Mouse (Mus musculus) myocyte (in vitro differentiated cells): ENCODE measurements at regions not wholly inside any gene's neighbourhood (a gene's known extent, or its start where the extent isn't known, plus 50 kb on each side); places are given as distances from the start of the nearest gene placed in this dataset.

Experiments
- MYOD1 ChIP-seq, 3 experiments: IDR thresholded peaks; one replicate each; pipeline ENCODE4 v1.6.1; 2011; ENCODE audit warnings: control low read depth in 2 of 3, low read depth in 2 of 3, mild to moderate bottlenecking in 2 of 3, moderate library complexity in 1 of 3; ENCODE audit not compliant: insufficient read length in 2 of 3, control insufficient read depth in 1 of 3
- MYOG ChIP-seq, 3 experiments: IDR thresholded peaks; one replicate each; pipeline ENCODE4 v1.6.1; 2011; ENCODE audit warnings: control low read depth in 2 of 3, low read depth in 2 of 3, mild to moderate bottlenecking in 2 of 3; ENCODE audit not compliant: insufficient read length in 2 of 3, control insufficient read depth in 1 of 3, insufficient read depth in 1 of 3
- POLR2A ChIP-seq: IDR thresholded peaks from one replicate; pipeline ENCODE4 v1.6.1; 2011; ENCODE audit warnings: low read depth, mild to moderate bottlenecking, control low read depth, moderate library complexity; ENCODE audit not compliant: insufficient read length
- TCF12 ChIP-seq: IDR thresholded peaks from one replicate; pipeline ENCODE4 v1.6.1; 2011; ENCODE audit warnings: mild to moderate bottlenecking, control low read depth; ENCODE audit not compliant: poor library complexity, insufficient read depth, severe bottlenecking
- USF1 ChIP-seq: IDR thresholded peaks from one replicate; pipeline ENCODE4 v1.6.1; 2011; ENCODE audit warnings: low read depth, mild to moderate bottlenecking, control low read depth, moderate library complexity

DNA sequence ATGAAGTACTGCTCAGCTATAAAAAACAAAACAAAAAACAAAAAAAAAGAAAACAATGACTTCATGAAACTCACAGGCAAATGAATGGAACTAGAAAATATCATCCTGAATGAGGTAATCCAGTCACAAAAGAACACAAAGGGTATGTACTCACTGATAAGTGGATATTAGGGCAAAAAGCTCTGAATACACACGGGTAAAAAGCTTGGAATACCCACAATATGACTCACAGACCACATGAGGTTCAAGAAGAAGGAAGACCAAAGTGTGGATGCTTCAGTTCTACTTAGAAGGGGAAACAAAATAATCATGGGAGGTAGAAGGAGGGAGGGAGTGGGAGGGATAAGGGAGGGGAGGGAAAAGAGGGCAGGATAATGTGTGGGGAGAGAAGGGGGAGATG lies 79.8 kb downstream of the B3gnt5 start:
- no peak for TF ChIP-seq TCF12
- TF ChIP-seq MYOD1 (IDR thresholded peaks at IDR 0.05; ENCODE audit: control insufficient read depth in 1 of 3, insufficient read length in 2 of 3, low read depth in 2 of 3) = no peak
- TF ChIP-seq POLR2A = no peak
- TF ChIP-seq USF1 = no peak
- TF ChIP-seq MYOG (IDR thresholded peaks at IDR 0.05; ENCODE audit: control insufficient read depth in 1 of 3, insufficient read depth in 1 of 3, insufficient read length in 2 of 3, low read depth in 2 of 3) = no peak
